Mouse (Mus musculus): ENCODE data around the gene Fev. TPM values are rescaled to one million over a fixed set of nuclear protein-coding genes. Genes with fewer than 3 reads are reported as not detected.

Fev gene
- total RNA-seq (2021) = not detected

GRCm38 (mm10) chr1:74885369-74886042, at the start of gene Fev:
Gene Fev (minus strand): TSS chr1:74885419.
- DNase-seq = no peak

- no peak for DNase-seq
Observed at GRCm38 (mm10) chr1:74927621-74928296, 42.5 kb upstream of the Fev start.

DNA sequence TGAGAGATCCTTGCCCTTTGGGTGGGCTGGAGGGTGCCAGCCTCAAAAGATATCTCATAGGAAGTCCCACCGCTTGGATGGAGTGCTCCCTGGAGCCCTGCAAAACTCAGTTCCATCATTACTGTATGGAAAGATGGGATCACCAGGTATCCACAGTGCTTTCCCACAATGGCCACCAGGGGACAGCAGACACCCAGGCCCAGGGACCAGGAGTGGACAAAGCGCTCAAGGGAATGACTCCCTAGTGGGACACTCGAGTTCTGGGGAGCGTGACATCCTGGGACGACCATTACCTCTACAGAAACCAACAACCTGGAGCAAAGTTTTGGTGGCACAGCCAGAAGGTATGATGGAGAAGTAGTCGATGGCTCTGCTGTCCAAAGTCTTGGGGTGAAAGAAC, 41.5 kb upstream of the Fev start:
- peak in 1 of 2 experiments; percentile 37 for DNase-seq

GRCm38 (mm10) chr1:74924464-74924863, 39.2 kb upstream of the Fev start:
- DNase-seq = no peak

- no peak for DNase-seq
Observed at GRCm38 (mm10) chr1:74915706-74916105, 30.5 kb upstream of the Fev start.

GRCm38 (mm10) chr1:74902191-74902590, 17.0 kb upstream of the Fev start:
- DNase-seq = no peak

DNA sequence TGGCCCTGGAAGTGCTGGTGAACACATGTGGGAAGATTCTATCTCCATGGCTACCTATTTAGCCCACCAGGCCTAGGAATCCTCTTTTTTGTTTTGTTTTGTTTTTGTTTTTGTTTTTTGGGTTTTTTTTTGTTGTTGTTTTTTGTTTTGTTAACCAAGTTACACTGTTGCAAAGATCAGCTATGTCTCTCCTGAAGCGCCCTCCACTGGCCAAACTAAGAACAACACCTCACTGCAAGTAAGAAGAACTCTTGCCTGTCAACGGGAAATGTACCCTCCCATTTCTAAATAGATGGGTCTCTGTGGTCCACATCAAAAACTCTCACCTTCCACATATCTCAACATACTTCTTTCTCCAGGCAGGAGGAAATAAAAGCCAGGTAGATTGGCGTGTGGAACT, 16.5 kb upstream of the Fev start:
- peak in 1 of 2 experiments; percentile 58 for DNase-seq

DNA sequence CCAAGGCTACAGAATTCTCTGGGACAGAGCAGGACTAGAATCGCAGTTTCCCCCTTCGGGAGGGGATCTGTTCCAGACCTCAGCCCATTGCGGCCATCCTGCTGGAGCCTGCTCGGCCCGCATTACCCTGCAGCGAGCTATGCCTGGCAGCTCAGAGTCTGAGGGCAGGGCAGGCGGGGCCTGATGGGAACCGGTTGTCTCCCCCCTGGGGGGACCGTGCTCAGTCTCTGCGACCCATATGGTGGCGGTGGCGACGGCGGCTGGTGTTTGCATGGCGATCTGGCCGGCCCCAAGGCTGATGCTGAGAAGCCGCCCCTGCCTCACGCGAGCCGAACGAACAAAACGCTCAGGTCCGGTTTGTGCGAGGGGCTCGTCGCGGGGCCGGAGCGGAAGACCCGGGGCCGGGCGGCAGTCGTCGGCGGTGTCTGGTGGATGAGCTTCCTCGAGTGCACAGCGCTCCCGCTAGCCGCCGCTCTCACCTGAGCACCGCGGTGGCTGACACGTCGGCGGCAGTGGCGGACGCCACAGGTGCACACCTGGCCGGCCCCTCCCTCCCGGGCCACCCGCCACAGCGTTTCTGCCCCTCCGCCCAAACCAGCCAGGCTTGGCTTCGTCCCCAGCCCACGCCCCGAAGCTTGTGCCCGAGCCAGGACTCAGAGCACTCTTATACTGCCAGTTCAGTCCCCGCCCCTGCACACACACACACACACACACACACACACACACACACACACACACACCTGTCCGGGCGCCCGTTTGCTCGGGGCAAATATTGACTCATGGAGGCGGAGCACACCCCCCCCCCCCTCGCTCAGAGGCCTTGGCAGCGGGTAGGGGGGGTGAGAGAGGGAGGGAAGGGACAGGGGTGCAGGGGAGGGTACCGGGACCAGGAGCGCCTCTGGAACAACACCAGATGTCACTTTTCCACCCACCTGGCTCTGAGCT, 15.4 kb upstream of the Fev start:
- no peak for DNase-seq

GRCm38 (mm10) chr1:74898656-74899431, 13.6 kb upstream of the Fev start:
- DNase-seq = no peak

- no peak for DNase-seq
Observed at GRCm38 (mm10) chr1:74897976-74898375, 12.8 kb upstream of the Fev start.

- peak; percentile 36 to 48 for DNase-seq
Observed at GRCm38 (mm10) chr1:74894966-74895365, 9.7 kb upstream of the Fev start.

DNA sequence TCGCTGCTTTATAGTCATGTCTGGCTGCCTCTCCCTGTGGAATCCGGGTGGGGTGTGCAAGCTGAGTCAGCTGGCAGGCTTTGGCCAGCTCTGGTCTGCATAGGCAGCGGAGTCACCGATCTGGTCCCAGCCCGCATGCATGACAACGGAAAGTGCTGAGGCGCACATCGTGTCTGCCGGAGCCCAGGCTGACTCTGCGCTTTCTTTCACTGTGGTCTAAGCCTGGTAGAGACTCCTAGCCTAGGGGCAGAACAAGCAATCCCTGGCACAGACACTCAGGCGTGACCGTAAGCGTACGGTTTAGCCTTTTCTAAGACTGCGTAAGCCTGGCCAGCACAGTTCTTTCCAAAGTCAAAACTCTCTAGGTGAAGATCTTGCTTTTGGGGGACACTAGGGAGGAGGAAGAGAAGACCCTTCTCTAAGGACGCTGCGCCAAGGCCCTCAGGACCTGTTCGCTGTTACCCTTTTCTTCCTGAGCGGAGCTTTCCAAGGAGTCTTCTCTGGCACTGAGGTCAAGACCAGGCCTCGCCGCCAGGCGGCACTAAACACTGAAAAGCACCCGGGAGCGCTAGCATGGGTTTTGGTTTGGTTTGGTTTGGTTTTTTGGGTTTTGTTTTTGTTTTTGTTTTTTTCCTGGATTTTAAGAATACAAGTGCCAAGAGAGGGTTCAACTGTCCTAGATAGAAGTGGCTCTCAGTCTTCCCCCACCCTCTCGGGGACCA, 8.1 kb upstream of the Fev start, which contains the start of gene Cryba2:
TSS of gene Cryba2 (minus strand) at position 10 of the 722 bp plus-strand sequence.
- DNase-seq = no peak

- no peak for DNase-seq
Observed at GRCm38 (mm10) chr1:74892351-74893133, 7.3 kb upstream of the Fev start.

DNA sequence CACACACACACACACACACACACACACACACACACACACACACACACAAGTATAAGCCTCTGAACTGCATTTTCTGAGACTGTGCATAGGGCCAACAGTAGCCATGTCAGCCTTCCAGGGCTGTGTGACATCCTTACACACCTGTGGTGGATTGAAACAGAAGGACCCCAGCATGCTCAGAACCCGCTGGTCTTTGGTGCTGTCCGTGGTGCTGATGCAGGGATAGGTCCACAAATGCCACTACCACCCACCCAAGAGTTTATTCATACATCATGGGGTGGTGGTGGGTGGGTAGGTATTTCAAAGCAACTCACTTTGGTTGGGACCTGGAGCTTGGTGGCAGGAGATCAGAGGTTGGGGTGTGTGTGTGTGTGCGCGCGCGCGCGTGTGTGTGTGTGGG, 6.3 kb upstream of the Fev start:
- DNase-seq = no peak

GRCm38 (mm10) chr1:74884196-74885141, 750 bp downstream of the Fev start:
- no peak for DNase-seq

GRCm38 (mm10) chr1:74883441-74883840, 1.8 kb downstream of the Fev start:
- no peak for DNase-seq

DNA sequence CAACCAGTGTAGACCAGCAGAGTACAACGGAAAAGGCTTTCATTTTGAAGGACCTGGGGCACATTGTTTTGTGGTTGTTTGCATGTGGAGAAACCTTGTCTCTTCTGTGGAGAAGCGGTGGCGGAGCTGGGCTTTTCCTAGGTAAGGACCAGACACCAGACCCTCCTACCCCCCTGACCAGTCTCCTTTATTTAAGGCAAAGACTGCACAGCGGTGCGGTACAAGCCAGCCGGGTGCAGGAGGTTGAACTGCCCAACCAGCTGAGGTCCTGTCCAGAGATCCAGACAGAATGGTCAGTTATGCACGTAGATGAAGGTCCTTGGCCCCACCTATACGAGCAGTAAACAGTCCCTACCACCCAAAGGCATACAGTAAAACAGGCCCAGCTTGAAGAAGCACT, 2.4 kb downstream of the Fev start:
- no peak for DNase-seq

GRCm38 (mm10) chr1:74882055-74882734, 3.0 kb downstream of the Fev start:
- DNase-seq = no peak
